In genomic region chr5:117989773-117990172, GRCm38 (mm10) we compare ENCODE assay signal across 11 mouse cellular contexts. TPM values are rescaled to one million over a fixed set of nuclear protein-coding genes. Genes with fewer than 3 reads are reported as not detected.
DNase-seq lines count a peak whose midpoint lies in the region; TF ChIP-seq lines count a peak whose summit lies in the region.
"Had no signal": no experiment of that assay in that cellular context is flagged by ENCODE, and none has a peak within 500 bp of the region (broad histone marks: within the 10 kb centered on the region; RNA-seq: fewer than 3 reads in every experiment).

No protein-coding gene starts in this region.

- no peak overlapping the region for H3K27ac ChIP-seq in heart, embryonic 10.5 days
- peak overlapping the region; percentile 68 for H3K27ac ChIP-seq in brown adipose tissue, adult 24 weeks (replicated peaks; ENCODE audit: low read depth, low read length)
- H3K27ac ChIP-seq: liver, embryonic 15.5 days had no signal

- TF ChIP-seq CTCF in lung, adult 2 months (IDR thresholded peaks at IDR 0.05; ENCODE audit: insufficient read depth, low read length): no peak

- intact Hi-C loops in left cerebral cortex, postnatal 14 days (cut with DNase I): no loop called here

- peak; percentile 97 for DNase-seq in heart, adult 11 months
- DNase-seq in heart, embryonic 10.5 days (ENCODE audit: low spot score): no peak
- peak; percentile 28 to 60 for DNase-seq in lung, adult 18-20 months
- DNase-seq in lung, adult 2 months: no peak
- peak; percentile 65 to 73 for DNase-seq in kidney, postnatal 36 days
- no peak for DNase-seq in left cerebral cortex, postnatal 14 days (ENCODE audit: low spot score in 2 of 2)
- DNase-seq: cerebellum, adult 2 months; left cerebral cortex, postnatal 4 days had no signal

- H3K27me3 ChIP-seq in heart, embryonic 10.5 days (ENCODE audit: insufficient read depth, poor library complexity, severe bottlenecking): no peaks in the 10 kb centered on the region
- H3K27me3 ChIP-seq: liver, embryonic 15.5 days had no signal

- peaks cover 9% of the 10 kb centered on the region for H3K4me1 ChIP-seq in heart, embryonic 10.5 days
- H3K4me1 ChIP-seq in lung, adult 2 months (ENCODE audit: control insufficient read depth, insufficient read depth, low read length): no peaks in the 10 kb centered on the region
- peaks cover 10% of the 10 kb centered on the region; the same call in 1 of the 2 replicates for H3K4me1 ChIP-seq in brown adipose tissue, adult 24 weeks (ENCODE audit: control insufficient read depth, insufficient read depth, insufficient read length, low read length)

- no peaks in the 10 kb centered on the region for H3K9me3 ChIP-seq in heart, embryonic 10.5 days
- H3K9me3 ChIP-seq: liver, embryonic 15.5 days had no signal

- peaks cover 98% of the 10 kb centered on the region for H3K36me3 ChIP-seq in heart, embryonic 10.5 days

- 90% methylated on average over 6 of the region's 6 CpGs for WGBS in heart, embryonic 10.5 days
- whole genome bisulfite sequencing in lung, adult 2 months: 84% methylated on average over 6 of the region's 6 CpGs

- no peak for TF ChIP-seq POLR2A in lung, adult 2 months (IDR thresholded peaks at IDR 0.05; ENCODE audit: borderline replicate concordance, extremely low read depth, low read depth, low read length)

- H3K4me3 ChIP-seq in heart, embryonic 10.5 days: no peak overlapping the region
- H3K4me3 ChIP-seq in lung, adult 2 months (replicated peaks; ENCODE audit: extremely low read depth, low read depth, low read length): no peak overlapping the region
- no peak overlapping the region for H3K4me3 ChIP-seq in brown adipose tissue, adult 24 weeks (ENCODE audit: insufficient read depth, low read depth, low read length)
- H3K4me3 ChIP-seq: erythroblast, embryonic 14.5 days; liver, embryonic 15.5 days had no signal

RNA-seq across cellular contexts. Expression of gene Fbxo21, which starts 13.2 kb away (rescaled TPM):
- polyA plus RNA-seq in heart, embryonic 10.5 days (2016; fragmentation: Nextera tagmentation; extraction: Ambion mirVana): 72.2 and 73.5 TPM in 2 replicates
- 31.9 and 33.9 TPM in 2 replicates for polyA plus RNA-seq in lung, adult 2 months (2012; rRNA removed)
- polyA plus RNA-seq in brown adipose tissue, adult 24 weeks (2012; ENCODE audit: insufficient read depth, insufficient read length, missing spikeins): 37.9 and 55.5 TPM in 2 replicates
- 100 to 1,000 TPM; 113 to 118 TPM for total RNA-seq in left cerebral cortex, postnatal 14 days (2021)

RNA-seq across cellular contexts. Expression of gene Tesc, which starts 37.8 kb away (rescaled TPM):
- 10.0 and 19.0 TPM in 2 replicates for polyA plus RNA-seq in heart, embryonic 10.5 days (2016; fragmentation: Nextera tagmentation; extraction: Ambion mirVana)
- polyA plus RNA-seq in lung, adult 2 months (2012; rRNA removed): 5.0 and 6.1 TPM in 2 replicates
- polyA plus RNA-seq in brown adipose tissue, adult 24 weeks (2012; ENCODE audit: insufficient read depth, insufficient read length, missing spikeins): 7.4 and 8.8 TPM in 2 replicates
- total RNA-seq in left cerebral cortex, postnatal 14 days (2021): 10 to 100 TPM; 58.0 to 60.3 TPM

Comparison
In these comparisons a context has a peak if more than half of its experiments do, and no peak if none do; other contexts are left out.
1. DNase-seq: peak in heart, adult 11 months (single experiment), lung, adult 18-20 months (2 of 2) and kidney, postnatal 36 days (2 of 2); none in heart, embryonic 10.5 days (single experiment), lung, adult 2 months (single experiment) and left cerebral cortex, postnatal 14 days (0 of 2).